ENCODE assay signal across 8 mouse cellular contexts in genomic region chr5:147078110-147078900, GRCm38 (mm10). TPM values are rescaled to one million over a fixed set of nuclear protein-coding genes. Genes with fewer than 3 reads are reported as not detected.
A peak's percentile ranks its signal among the peaks of the same experiment; 100 is the strongest.
DNase-seq lines count a peak whose midpoint lies in the region; ATAC-seq and TF ChIP-seq lines count a peak whose summit lies in the region.

No protein-coding gene starts in this region.

- H3K4me2 ChIP-seq in embryonic facial prominence, embryonic 13.5 days, result peak overlapping the region; percentile 90
- H3K4me2 ChIP-seq in midbrain, embryonic 14.5 days (ENCODE audit: low read length), result peak overlapping the region; percentile 97

- H3K9me3 ChIP-seq in embryonic facial prominence, embryonic 13.5 days, result no peaks in the 10 kb centered on the region
- H3K9me3 ChIP-seq in midbrain, embryonic 14.5 days (ENCODE audit: control insufficient read depth, low read length), result no peaks in the 10 kb centered on the region

- no peak for TF ChIP-seq CTCF in left cerebral cortex, adult 2 months (IDR thresholded peaks at IDR 0.05)

- ATAC-seq in embryonic facial prominence, embryonic 13.5 days (ENCODE audit: insufficient number of reproducible peaks, insufficient read depth, low FRiP score, low TSS enrichment, low read depth), result no peak
- ATAC-seq in midbrain, embryonic 14.5 days (ENCODE audit: low FRiP score, low TSS enrichment), result no peak

- peaks cover 15% of the 10 kb centered on the region; the same call in 1 of the 2 replicates for H3K36me3 ChIP-seq in embryonic facial prominence, embryonic 13.5 days
- H3K36me3 ChIP-seq in midbrain, embryonic 14.5 days (ENCODE audit: control insufficient read depth, insufficient read depth, low read length), result no peaks in the 10 kb centered on the region

- no peaks in the 10 kb centered on the region for H3K27me3 ChIP-seq in embryonic facial prominence, embryonic 13.5 days
- no peaks in the 10 kb centered on the region for H3K27me3 ChIP-seq in midbrain, embryonic 14.5 days (ENCODE audit: control insufficient read depth, insufficient read depth, low read length)

- peak overlapping the region; percentile 88 for H3K9ac ChIP-seq in embryonic facial prominence, embryonic 13.5 days
- H3K9ac ChIP-seq in midbrain, embryonic 14.5 days (replicated peaks; ENCODE audit: low read length), result peak overlapping the region; percentile 64; the same call in 1 of the 2 replicates

- H3K27ac ChIP-seq in left cerebral cortex, adult 2 months, result no peak overlapping the region; the same call in 1 of the 2 replicates
- no peak overlapping the region for H3K27ac ChIP-seq in embryonic facial prominence, embryonic 13.5 days
- no peak overlapping the region for H3K27ac ChIP-seq in midbrain, embryonic 14.5 days (replicated peaks; ENCODE audit: low read depth, low read length)

- no peak for DNase-seq in left cerebral cortex, adult 2 months (ENCODE audit: extremely low spot score in 1 of 2, low spot score in 2 of 2)
- DNase-seq in left cerebral cortex, adult 8-10 months (ENCODE audit: low spot score in 2 of 2), result no peak
- DNase-seq in kidney, adult 8-10 months, result peak; percentile 28 to 37
- DNase-seq in midbrain, embryonic 14.5 days, result peak; percentile 1
- no peak for DNase-seq in embryo, embryonic 10 days (ENCODE audit: low spot score)
- no peak for DNase-seq in left cerebral cortex, adult 18-20 months (ENCODE audit: low spot score in 2 of 2)
- DNase-seq in cerebellum, adult 11-12 months, result no peak

- WGBS in embryonic facial prominence, embryonic 13.5 days, result 65% methylated on average over 11 of the region's 11 CpGs
- WGBS in midbrain, embryonic 14.5 days, result 51% methylated on average over 11 of the region's 11 CpGs

- intact Hi-C loops in left cerebral cortex, adult 2 months (cut with DNase I), result loop anchor here (5.0 kb wide), 2 partner anchors 96 to 116 kb away; partner anchors contain the start of gene Mtif3

- H3K4me3 ChIP-seq in left cerebral cortex, adult 2 months, result peak overlapping the region; percentile 93
- peak overlapping the region; percentile 82 for H3K4me3 ChIP-seq in embryonic facial prominence, embryonic 13.5 days
- peak overlapping the region; percentile 78 for H3K4me3 ChIP-seq in midbrain, embryonic 14.5 days (replicated peaks; ENCODE audit: low read depth, low read length)

- peaks cover 23% of the 10 kb centered on the region for H3K4me1 ChIP-seq in embryonic facial prominence, embryonic 13.5 days
- peaks cover 10% of the 10 kb centered on the region; the same call in 1 of the 2 replicates for H3K4me1 ChIP-seq in midbrain, embryonic 14.5 days (ENCODE audit: control insufficient read depth, insufficient read depth, low read length)

RNA-seq across cellular contexts. Expression of gene Polr1d, which starts 1.5 kb away (rescaled TPM):
- total RNA-seq in left cerebral cortex, adult 2 months (2021), result 10 to 100 TPM; 66.8 to 67.0 TPM
- 10 to 100 TPM; 65.4 to 67.3 (median 65.8) TPM for total RNA-seq in left cerebral cortex, adult 8-10 months (2022)
- 116 and 127 TPM in 2 replicates for polyA plus RNA-seq in embryonic facial prominence, embryonic 13.5 days (2015; fragmentation: Nextera tagmentation; extraction: Ambion mirVana)
- 102 and 107 TPM in 2 replicates for polyA plus RNA-seq in midbrain, embryonic 14.5 days (2014; fragmentation: Nextera tagmentation; extraction: Ambion mirVana)
- 10 to 100 TPM; 69.7 to 73.5 TPM for total RNA-seq in left cerebral cortex, adult 18-20 months (2021)

RNA-seq across cellular contexts. Expression of gene Lnx2, which starts 1.9 kb away (rescaled TPM):
- 1 to 10 TPM; 5.8 to 6.3 TPM for total RNA-seq in left cerebral cortex, adult 2 months (2021)
- total RNA-seq in left cerebral cortex, adult 8-10 months (2022), result 1 to 10 TPM; 4.8 to 6.4 (median 5.6) TPM
- polyA plus RNA-seq in embryonic facial prominence, embryonic 13.5 days (2015; fragmentation: Nextera tagmentation; extraction: Ambion mirVana), result 13.7 and 13.8 TPM in 2 replicates
- polyA plus RNA-seq in midbrain, embryonic 14.5 days (2014; fragmentation: Nextera tagmentation; extraction: Ambion mirVana), result 4.1 and 5.2 TPM in 2 replicates
- 1 to 10 TPM; 4.9 to 5.0 TPM for total RNA-seq in left cerebral cortex, adult 18-20 months (2021)

Comparison
In these comparisons a context has a peak if more than half of its experiments do, and no peak if none do; other contexts are left out.
1. DNase-seq: peak in kidney, adult 8-10 months (2 of 2) and midbrain, embryonic 14.5 days (single experiment); none in left cerebral cortex, adult 2 months (0 of 2), left cerebral cortex, adult 8-10 months (0 of 2), embryo, embryonic 10 days (single experiment), left cerebral cortex, adult 18-20 months (0 of 2) and cerebellum, adult 11-12 months (single experiment).
2. Peak in every context shown above with its lines, with median percentiles within 50 percentile points of each other: H3K4me3 ChIP-seq.